Mouse (Mus musculus): ENCODE measurements at regions not wholly inside any gene's neighbourhood (a gene's known extent, or its start where the extent isn't known, plus 50 kb on each side); places are given as distances from the start of the nearest gene placed in this dataset.

DNA sequence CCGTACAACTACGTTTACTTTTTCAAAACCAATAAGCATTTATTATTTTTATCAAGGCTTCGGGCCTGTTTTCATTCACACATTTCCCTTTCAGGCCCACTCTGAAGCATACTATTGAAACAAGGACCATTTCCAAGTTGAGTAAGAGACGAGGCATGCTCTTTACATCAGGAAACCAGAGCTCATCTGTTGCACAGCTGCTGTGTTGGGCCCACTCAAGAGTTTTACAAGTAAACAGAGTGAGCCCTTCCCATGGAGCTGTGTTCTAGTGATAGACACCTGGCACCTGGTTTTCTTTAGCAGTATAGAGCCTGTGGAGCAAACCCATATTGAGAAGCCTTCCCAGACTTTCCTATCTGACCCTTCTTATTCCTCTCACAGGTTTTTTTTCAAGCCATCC, 363.5 kb downstream of the Ptprc start:
- no peak overlapping the region for H3K4me3 ChIP-seq (replicated peaks in 1 of 3; ENCODE audit: low read depth in 2 of 3, low read length in 2 of 3, poor library complexity in 1 of 3)
- H3K9ac ChIP-seq (ENCODE audit: insufficient read depth, low read depth) = no peak overlapping the region
- no peaks in the 10 kb centered on the region for H3K9me3 ChIP-seq (replicated peaks; ENCODE audit: low read length)
- H3K27ac ChIP-seq (ENCODE audit: insufficient read depth, low read depth) = no peak overlapping the region
- in situ Hi-C loops (cut with MboI; ENCODE audit: low pct_ligation_motif_present, low pct_unique_long_range_greater_than_20kb, low sequenced_read_pairs) = no loop called here
- no peaks in the 10 kb centered on the region for H3K79me2 ChIP-seq (replicated peaks; ENCODE audit: control insufficient read depth, extremely low read depth, insufficient read depth, poor library complexity, severe bottlenecking)
- no peaks in the 10 kb centered on the region for H3K36me3 ChIP-seq (replicated peaks in 1 of 2; ENCODE audit: control insufficient read depth in 1 of 2, insufficient read depth in 1 of 2, low read length in 1 of 2)
- H3K4me2 ChIP-seq (ENCODE audit: insufficient read depth, low read depth, poor library complexity, severe bottlenecking) = no peak overlapping the region
- DNase-seq (ENCODE audit: extremely low read depth) = no peak
- dilution Hi-C loops (cut with MboI; ENCODE audit: extremely low pct_ligation_motif_present, extremely low pct_unique_long_range_greater_than_20kb, low sequenced_read_pairs) = no loop called here
- H3K4me1 ChIP-seq (ENCODE audit: control insufficient read depth in 1 of 2, insufficient read depth in 2 of 2) = peaks cover under 1 to 13% of the 10 kb centered on the region in 2 experiments; a peak in 3 of 4 replicates
- TF ChIP-seq POLR2AphosphoS2 (IDR thresholded peaks at IDR 0.05; ENCODE audit: low read depth, low read length) (no peak), NRF1 (IDR thresholded peaks at IDR 0.05; ENCODE audit: low read depth, low read length) (no peak), POLR2A (IDR thresholded peaks at IDR 0.05; ENCODE audit: low read depth, low read length) (no peak), USF2 (conservative IDR thresholded peaks at IDR 0.05; ENCODE audit: low read depth, low read length) (no peak), CHD2 (IDR thresholded peaks at IDR 0.05; ENCODE audit: low read length) (no peak), ZNF384 (IDR thresholded peaks at IDR 0.05; ENCODE audit: low read depth, low read length) (no peak), MAX (IDR thresholded peaks at IDR 0.05; ENCODE audit: low read length) (no peak), MYC (IDR thresholded peaks at IDR 0.05; ENCODE audit: low read depth, low read length) (no peak), HCFC1 (IDR thresholded peaks at IDR 0.05; ENCODE audit: low read depth, low read length) (no peak), RCOR1 (conservative IDR thresholded peaks at IDR 0.05; ENCODE audit: low read depth, low read length) (no peak), JUN (IDR thresholded peaks at IDR 0.05; ENCODE audit: insufficient read depth, low read depth, low read length) (no peak), MEF2A (IDR thresholded peaks at IDR 0.05; ENCODE audit: borderline replicate concordance, low read depth, low read length) (no peak), BHLHE40 (IDR thresholded peaks at IDR 0.05; ENCODE audit: low read depth, low read length) (no peak), MXI1 (IDR thresholded peaks at IDR 0.05; ENCODE audit: low read depth, low read length) (no peak)
- H3K27me3 ChIP-seq (replicated peaks) = no peaks in the 10 kb centered on the region

GRCm38 (mm10) chr1:137806742-137807141, 368.8 kb downstream of the Ptprc start:
- Histone ChIP-seq H3K79me2 (replicated peaks; ENCODE audit: control insufficient read depth, extremely low read depth, insufficient read depth, poor library complexity, severe bottlenecking) (no peaks in the 10 kb centered on the region), H3K9ac (ENCODE audit: insufficient read depth, low read depth) (no peak overlapping the region), H3K9me3 (replicated peaks; ENCODE audit: low read length) (no peaks in the 10 kb centered on the region), H3K27me3 (replicated peaks) (no peaks in the 10 kb centered on the region), H3K4me1 (ENCODE audit: control insufficient read depth in 1 of 2, insufficient read depth in 2 of 2) (peaks cover 6 to 22% of the 10 kb centered on the region in 2 experiments; a peak in 3 of 4 replicates), H3K27ac (ENCODE audit: insufficient read depth, low read depth) (no peak overlapping the region), H3K4me3 (replicated peaks in 1 of 3; ENCODE audit: low read depth in 2 of 3, low read length in 2 of 3, poor library complexity in 1 of 3) (peak overlapping the region in 1 of 3 experiments; percentile 35), H3K36me3 (replicated peaks in 1 of 2; ENCODE audit: control insufficient read depth in 1 of 2, insufficient read depth in 1 of 2, low read length in 1 of 2) (no peaks in the 10 kb centered on the region), H3K4me2 (ENCODE audit: insufficient read depth, low read depth, poor library complexity, severe bottlenecking) (peak overlapping the region; percentile 47; the same call in 1 of the 2 replicates)
- TF ChIP-seq TCF12 (IDR thresholded peaks at IDR 0.05; ENCODE audit: low read depth, low read length) (0 out of 2 replicates have a peak, but pooled peaks have one; percentile 22), POLR2A (IDR thresholded peaks at IDR 0.05; ENCODE audit: low read depth, low read length) (no peak), EP300 (IDR thresholded peaks at IDR 0.05; ENCODE audit: low read length) (peak; percentile 36; the same call in 1 of the 2 replicates), CHD1 (IDR thresholded peaks at IDR 0.05; ENCODE audit: low read depth, low read length) (no peak), SIN3A (IDR thresholded peaks at IDR 0.05; ENCODE audit: low read length) (0 out of 2 replicates have a peak, but pooled peaks have one; percentile 30)
- DNase-seq (ENCODE audit: extremely low read depth) = peak; percentile 44
- dilution Hi-C loops (cut with MboI; ENCODE audit: extremely low pct_ligation_motif_present, extremely low pct_unique_long_range_greater_than_20kb, low sequenced_read_pairs) (no loop called here), in situ Hi-C loops (cut with MboI; ENCODE audit: low pct_ligation_motif_present, low pct_unique_long_range_greater_than_20kb, low sequenced_read_pairs) (no loop called here)
